Mouse (Mus musculus) stomach, postnatal 0 days (tissue): ENCODE results near the gene Dip2b.

Experiments used
- CTCF ChIP-seq: IDR thresholded peaks from 2 replicates; pipeline ENCODE4 v1.5.1; 2016; ENCODE audit warnings: antibody characterized with exemption, low read depth, mild to moderate bottlenecking, moderate library complexity
- EP300 ChIP-seq: optimal IDR thresholded peaks from 2 replicates; pipeline ENCODE3; 2016; ENCODE audit warnings: antibody characterized with exemption

- TF ChIP-seq CTCF (no peak), EP300 (no peak)
Measured at GRCm38 (mm10) chr15:100057698-100058097, 19.2 kb downstream of the Dip2b start.
